Mouse (Mus musculus) ovary, adult 10 weeks (tissue): ENCODE results near the gene Scgb1b10. TPM values are rescaled to one million over a fixed set of nuclear protein-coding genes. Genes with fewer than 3 reads are reported as not detected.

Experiments
- polyA plus RNA-seq: library from polyadenylated mRNA; stranded (reverse); fragments of 350-450 nt; fragmentation: Illumina TruSeq; extraction: RNeasy Lipid Tissue Mini Kit (QIAGEN cat#74804); gene quantifications from one replicate; pipeline ENCODE4 v1.2.3, GENCODE M21; 2014

Gene Scgb1b10
- not detected for polyA plus RNA-seq

DNA sequence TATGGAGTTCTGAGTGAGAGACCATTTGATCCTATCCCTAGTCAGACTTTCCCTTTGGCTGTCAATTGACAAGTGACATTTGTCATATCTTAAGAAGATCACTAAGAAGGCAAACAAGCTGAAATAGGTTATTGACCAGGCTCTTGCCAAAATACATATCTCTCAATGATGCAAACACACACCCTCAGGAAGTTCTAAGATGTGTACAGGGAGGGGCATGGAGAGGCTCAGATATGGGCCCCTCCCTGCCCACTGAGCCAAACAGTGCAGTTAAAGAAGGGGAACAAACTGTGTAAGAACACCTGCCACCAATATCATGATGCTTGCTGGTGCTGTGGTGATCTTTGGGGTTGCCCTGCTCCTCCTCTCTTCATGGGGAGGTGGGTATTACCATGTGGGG is at the start of gene Scgb1b10:
Gene Scgb1b10 (plus strand): TSS at position 301 of the 400 bp plus-strand sequence.

Other genes starting within 250 kb of the Scgb1b10 start
- gene Scgb2b11, start 110.3 kb downstream of the Scgb1b10 start, polyA plus RNA-seq = not detected
- not detected for gene Scgb1b11, start 122.0 kb downstream of the Scgb1b10 start, polyA plus RNA-seq
- not detected for gene Scgb2b12, start 226.4 kb downstream of the Scgb1b10 start, polyA plus RNA-seq
- not detected for gene Scgb1b12, start 233.3 kb downstream of the Scgb1b10 start, polyA plus RNA-seq